Comparison of ENCODE assay signal across 15 mouse cellular contexts in the genomic region with DNA sequence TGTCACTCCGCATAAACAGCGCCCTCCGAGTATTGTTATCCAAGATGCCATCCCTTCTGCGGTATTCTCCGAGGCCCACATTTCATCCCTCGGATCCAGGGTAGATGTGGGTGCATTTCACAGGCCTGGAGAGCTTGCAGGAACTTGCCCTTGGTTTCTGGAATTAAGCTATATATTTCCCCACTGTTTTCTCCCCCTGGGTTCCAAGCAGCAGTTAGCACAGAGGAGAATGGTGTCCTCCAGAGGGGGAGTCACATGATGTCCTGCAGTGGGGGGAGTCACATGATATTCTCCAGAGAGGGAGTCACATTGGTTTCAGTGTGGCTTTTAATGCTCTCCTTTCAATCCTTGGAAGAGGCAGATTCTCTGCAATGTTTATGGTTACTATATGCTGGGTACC.
DNase-seq lines count a peak whose midpoint lies in the region; ATAC-seq and TF ChIP-seq lines count a peak whose summit lies in the region.
"Had no signal": no experiment of that assay in that cellular context is flagged by ENCODE, and none has a peak within 500 bp of the region (broad histone marks: within the 10 kb centered on the region; RNA-seq: fewer than 3 reads in every experiment).

No protein-coding gene starts in this region.

- H3K9ac ChIP-seq in heart, embryonic 13.5 days: no peak overlapping the region
- H3K9ac ChIP-seq in heart, adult 2 months (ENCODE audit: low read depth, low read length): no peak overlapping the region
- no peak overlapping the region for H3K9ac ChIP-seq in hindbrain, embryonic 13.5 days
- H3K9ac ChIP-seq in hindbrain, embryonic 14.5 days: no peak overlapping the region
- H3K9ac ChIP-seq: forebrain, embryonic 15.5 days had no signal

- no peaks in the 10 kb centered on the region for H3K27me3 ChIP-seq in heart, embryonic 13.5 days (replicated peaks)
- H3K27me3 ChIP-seq in heart, adult 2 months (ENCODE audit: control insufficient read depth, insufficient read depth, low read length): no peaks in the 10 kb centered on the region
- no peaks in the 10 kb centered on the region for H3K27me3 ChIP-seq in hindbrain, embryonic 13.5 days
- no peaks in the 10 kb centered on the region for H3K27me3 ChIP-seq in hindbrain, embryonic 14.5 days (ENCODE audit: control insufficient read depth, insufficient read depth, low read length)
- H3K27me3 ChIP-seq in thymus, adult 2 months (ENCODE audit: control insufficient read depth, insufficient read depth, low read length): no peaks in the 10 kb centered on the region
- H3K27me3 ChIP-seq: forebrain, embryonic 15.5 days had no signal

- no peaks in the 10 kb centered on the region for H3K9me3 ChIP-seq in heart, embryonic 13.5 days
- H3K9me3 ChIP-seq in hindbrain, embryonic 13.5 days: no peaks in the 10 kb centered on the region
- no peaks in the 10 kb centered on the region for H3K9me3 ChIP-seq in hindbrain, embryonic 14.5 days (ENCODE audit: control insufficient read depth, low read length)
- H3K9me3 ChIP-seq: forebrain, embryonic 15.5 days; heart, embryonic 10.5 days had no signal

- peaks cover 32% of the 10 kb centered on the region for H3K4me1 ChIP-seq in heart, embryonic 13.5 days
- H3K4me1 ChIP-seq in heart, adult 2 months (ENCODE audit: control insufficient read depth, insufficient read depth, low read length): peaks cover 1% of the 10 kb centered on the region; the same call in 1 of the 2 replicates
- H3K4me1 ChIP-seq in hindbrain, embryonic 13.5 days (replicated peaks): peaks cover 4% of the 10 kb centered on the region; the same call in 1 of the 2 replicates
- H3K4me1 ChIP-seq in hindbrain, embryonic 14.5 days (replicated peaks; ENCODE audit: control insufficient read depth, insufficient read depth, low read length): 0 out of 2 replicates have a peak, but pooled peaks cover 4% of the 10 kb centered on the region
- H3K4me1 ChIP-seq in thymus, adult 2 months (replicated peaks; ENCODE audit: control insufficient read depth, insufficient read depth, low read length): peaks cover 40% of the 10 kb centered on the region
- H3K4me1 ChIP-seq: forebrain, embryonic 15.5 days had no signal

- WGBS in heart, embryonic 13.5 days: 81% methylated on average over 6 of the region's 6 CpGs
- WGBS in heart, adult 2 months: 82% methylated on average over 6 of the region's 6 CpGs
- WGBS in hindbrain, embryonic 13.5 days: 54% methylated on average over 6 of the region's 6 CpGs
- 60% methylated on average over 6 of the region's 6 CpGs for WGBS in hindbrain, embryonic 14.5 days
- 95% methylated on average over 6 of the region's 6 CpGs for WGBS in thymus, adult 2 months

- H3K79me2 ChIP-seq in heart, adult 2 months (replicated peaks; ENCODE audit: control insufficient read depth, insufficient read depth, low read length): no peaks in the 10 kb centered on the region

- H3K36me3 ChIP-seq in heart, embryonic 13.5 days: peaks cover 81% of the 10 kb centered on the region
- H3K36me3 ChIP-seq in heart, adult 2 months (ENCODE audit: control insufficient read depth, insufficient read depth, low read length): no peaks in the 10 kb centered on the region; the same call in 1 of the 2 replicates
- H3K36me3 ChIP-seq in hindbrain, embryonic 13.5 days: no peaks in the 10 kb centered on the region
- H3K36me3 ChIP-seq in hindbrain, embryonic 14.5 days (replicated peaks; ENCODE audit: control insufficient read depth, insufficient read depth): no peaks in the 10 kb centered on the region
- H3K36me3 ChIP-seq in thymus, adult 2 months (ENCODE audit: control insufficient read depth, insufficient read depth, low read length): no peaks in the 10 kb centered on the region
- H3K36me3 ChIP-seq: forebrain, embryonic 15.5 days had no signal

- no peak for ATAC-seq in heart, embryonic 13.5 days (ENCODE audit: extremely low read depth, insufficient number of reproducible peaks, low FRiP score, low TSS enrichment)
- no peak for ATAC-seq in hindbrain, embryonic 13.5 days (ENCODE audit: low FRiP score)
- ATAC-seq in hindbrain, embryonic 14.5 days (ENCODE audit: low FRiP score): no peak
- ATAC-seq: forebrain, embryonic 15.5 days; hindbrain, postnatal 0 days had no signal

- TF ChIP-seq EP300 in heart, adult 2 months (IDR thresholded peaks at IDR 0.05; ENCODE audit: insufficient read depth, low read depth, low read length): no peak

- TF ChIP-seq CTCF in heart, adult 2 months (IDR thresholded peaks at IDR 0.05): no peak
- TF ChIP-seq CTCF in thymus, adult 2 months (IDR thresholded peaks at IDR 0.05; ENCODE audit: borderline replicate concordance, control insufficient read depth, extremely low read depth, insufficient read depth, low read length, poor library complexity): no peak

- intact Hi-C loops in heart, adult 2 months (cut with DNase I): no loop called here

- H3K4me3 ChIP-seq in heart, embryonic 13.5 days: no peak overlapping the region
- no peak overlapping the region for H3K4me3 ChIP-seq in heart, adult 2 months
- no peak overlapping the region for H3K4me3 ChIP-seq in hindbrain, embryonic 13.5 days
- no peak overlapping the region for H3K4me3 ChIP-seq in hindbrain, embryonic 14.5 days (replicated peaks; ENCODE audit: low read length)
- H3K4me3 ChIP-seq in thymus, adult 2 months (ENCODE audit: control insufficient read depth, insufficient read depth, low read length): no peak overlapping the region
- H3K4me3 ChIP-seq: forebrain, embryonic 15.5 days; heart, embryonic 10.5 days had no signal

- no peak for TF ChIP-seq POLR2A in heart, adult 2 months (IDR thresholded peaks at IDR 0.05; ENCODE audit: insufficient read depth, low read depth, low read length)
- no peak for TF ChIP-seq POLR2A in thymus, adult 2 months (IDR thresholded peaks at IDR 0.05; ENCODE audit: control insufficient read depth, extremely low read depth, insufficient read depth, low read length, poor library complexity)

- peak overlapping the region; percentile 29; the same call in 1 of the 2 replicates for H3K27ac ChIP-seq in heart, embryonic 13.5 days (replicated peaks)
- no peak overlapping the region for H3K27ac ChIP-seq in heart, adult 2 months
- H3K27ac ChIP-seq in hindbrain, embryonic 13.5 days: peak overlapping the region; percentile 36; the same call in 1 of the 2 replicates
- no peak overlapping the region for H3K27ac ChIP-seq in hindbrain, embryonic 14.5 days
- peak overlapping the region; percentile 31; the same call in 1 of the 2 replicates for H3K27ac ChIP-seq in thymus, adult 2 months (ENCODE audit: control insufficient read depth, insufficient read depth, low read length)
- H3K27ac ChIP-seq: forebrain, embryonic 15.5 days; heart, embryonic 10.5 days; hindbrain, postnatal 0 days had no signal

- H3K4me2 ChIP-seq in heart, embryonic 13.5 days: no peak overlapping the region
- no peak overlapping the region for H3K4me2 ChIP-seq in hindbrain, embryonic 13.5 days
- H3K4me2 ChIP-seq in hindbrain, embryonic 14.5 days (replicated peaks): no peak overlapping the region
- H3K4me2 ChIP-seq: forebrain, embryonic 15.5 days had no signal

- DNase-seq in heart, adult 2 months: no peak
- DNase-seq in hindbrain, embryonic 14.5 days (ENCODE audit: low spot score): no peak
- DNase-seq in thymus, adult 2 months: no peak
- no peak for DNase-seq in thymus, postnatal 25 days
- DNase-seq: adrenal gland, adult 2 months; adrenal gland, postnatal 25 days; cerebellum, adult 2 months; gastrocnemius, postnatal 14 days; heart, postnatal 36 days; kidney, adult 11 months had no signal

Comparison
In these comparisons a context has a peak if more than half of its experiments do, and no peak if none do; other contexts are left out.
1. H3K27ac ChIP-seq: peak in heart, embryonic 13.5 days (single experiment), hindbrain, embryonic 13.5 days (single experiment) and thymus, adult 2 months (single experiment); none in heart, adult 2 months (single experiment) and hindbrain, embryonic 14.5 days (single experiment).